Mouse (Mus musculus) liver, embryonic 14.5 days (tissue): Measurements from ENCODE around the gene Gab1. TPM values are rescaled to one million over a fixed set of nuclear protein-coding genes. Genes with fewer than 3 reads are reported as not detected.

Experiments
- ATAC-seq: fragments of 200-750 bp; cut with Nextera tagmentation; 2 replicates; pipeline ENCODE4 v1.8.0; 2017; ENCODE audit warnings: moderate number of reproducible peaks, mild to moderate bottlenecking, moderate library complexity; ENCODE audit not compliant: insufficient read depth
- DNase-seq, 3 experiments: peaks; one replicate each; pipeline ENCODE4 v3.0.0-alpha.2; 2012 to 2013; ENCODE audit warnings: low read depth in 3 of 3, low spot score in 3 of 3
- H3K27ac ChIP-seq: fragments of 300-500 bp; sonication (generic); 2 replicates; pipeline ENCODE4 v1.5.1; 2014; ENCODE audit warnings: moderate library complexity, mild to moderate bottlenecking, control low read depth, inconsistent platforms
- H3K27me3 ChIP-seq: fragments of 300-500 bp; sonication (generic); 2 replicates; pipeline ENCODE4 v1.6.1; 2014; ENCODE audit warnings: mild to moderate bottlenecking, low read length, moderate library complexity; ENCODE audit not compliant: control insufficient read depth, insufficient read depth
- H3K36me3 ChIP-seq: fragments of 300-500 bp; sonication (generic); replicated peaks from 2 replicates; pipeline ENCODE4 v1.6.1; 2014; ENCODE audit warnings: low read depth; ENCODE audit not compliant: control insufficient read depth, insufficient read depth
- H3K4me1 ChIP-seq, 2 experiments: fragments of 200-500 bp in 1 of 2; fragments of 300-500 bp in 1 of 2; sonication (generic) in 1 of 2; replicated peaks; 2 replicates each; pipeline ENCODE4 v1.6.1; 2012 to 2014; ENCODE audit warnings: antibody characterized with exemption in 1 of 2, inconsistent platforms in 1 of 2, low read length in 1 of 2; ENCODE audit not compliant: control insufficient read depth in 2 of 2, insufficient read depth in 2 of 2
- H3K4me2 ChIP-seq: fragments of 300-500 bp; sonication (generic); 2 replicates; pipeline ENCODE4 v1.6.1; 2014; ENCODE audit warnings: low read depth, mild to moderate bottlenecking, control low read depth, moderate library complexity
- H3K4me3 ChIP-seq, 2 experiments: fragments of 200-500 bp in 1 of 2; fragments of 300-500 bp in 1 of 2; sonication (generic) in 1 of 2; 2 replicates each; pipeline ENCODE4 v1.5.1; 2012 to 2014; ENCODE audit warnings: low read depth in 2 of 2, low read length in 2 of 2, mild to moderate bottlenecking in 2 of 2, control low read depth in 1 of 2, inconsistent platforms in 1 of 2, moderate library complexity in 1 of 2; ENCODE audit not compliant: insufficient read depth in 1 of 2
- H3K9ac ChIP-seq: fragments of 300-500 bp; sonication (generic); replicated peaks from 2 replicates; pipeline ENCODE4 v1.6.1; 2014; ENCODE audit warnings: mild to moderate bottlenecking, control low read depth, moderate library complexity
- H3K9me3 ChIP-seq: fragments of 300-500 bp; sonication (generic); 2 replicates; pipeline ENCODE4 v1.6.1; 2016; ENCODE audit warnings: low read length, mixed read lengths; ENCODE audit not compliant: control insufficient read depth
- CTCF ChIP-seq: IDR thresholded peaks from 2 replicates; pipeline ENCODE4 v1.5.1; 2016; ENCODE audit warnings: antibody characterized with exemption, low read depth, control low read depth
- EP300 ChIP-seq: IDR thresholded peaks from 2 replicates; pipeline ENCODE4 v1.6.1; 2016; ENCODE audit warnings: antibody characterized with exemption, low read depth
- WGBS: fragments of 180-500 bp; shearing (Covaris S2); extraction: QIAGEN DNeasy Blood & Tissue Kit; methylation state at CpG from one replicate; pipeline ENCODE4 v1.1.7; 2014; ENCODE audit not compliant: insufficient replicate concordance; 5-methylcytosine and 5-hydroxymethylcytosine counted together
- polyA plus RNA-seq, 2 experiments: library from polyadenylated mRNA; depleted of rRNA in 1 of 2; stranded (reverse) in 1 of 2; unstranded in 1 of 2; fragments of >200 nt; fragmentation: Nextera tagmentation in 1 of 2; extraction: Ambion mirVana in 1 of 2; gene quantifications; 2 replicates each; pipeline versions ENCODE4 v1.2.1 to v1.2.3; 2012 to 2014

Gene Gab1
- polyA plus RNA-seq, 2 experiments, result 7.8 to 10.3 TPM

- no peak for TF ChIP-seq EP300
- TF ChIP-seq CTCF, result no peak
- H3K4me2 ChIP-seq, result no peak overlapping the region
- H3K36me3 ChIP-seq, result peaks cover 32% of the 10 kb centered on the region
- H3K9ac ChIP-seq, result no peak overlapping the region
- DNase-seq (no peak), ATAC-seq (no peak)
- H3K9me3 ChIP-seq, result no peaks in the 10 kb centered on the region
- H3K27ac ChIP-seq, result no peak overlapping the region
- no peaks in the 10 kb centered on the region for H3K27me3 ChIP-seq
- 86% methylated on average over 4 of the region's 4 CpGs for WGBS
- H3K4me3 ChIP-seq, result no peak overlapping the region
- H3K4me1 ChIP-seq, result no peaks in the 10 kb centered on the region
Measured at GRCm38 (mm10) chr8:80783271-80783670, 97.0 kb downstream of the Gab1 start.

- TF ChIP-seq CTCF, result no peak
- TF ChIP-seq EP300, result no peak
- DNase-seq (no peak), ATAC-seq (no peak)
- no peaks in the 10 kb centered on the region for H3K9me3 ChIP-seq
- H3K27me3 ChIP-seq, result no peaks in the 10 kb centered on the region
- H3K27ac ChIP-seq, result no peak overlapping the region
- 79% methylated on average over 10 of the region's 10 CpGs for WGBS
- H3K9ac ChIP-seq, result no peak overlapping the region
- peaks cover 30% of the 10 kb centered on the region for H3K36me3 ChIP-seq
- H3K4me1 ChIP-seq, result no peaks in the 10 kb centered on the region
- H3K4me3 ChIP-seq, result no peak overlapping the region
- H3K4me2 ChIP-seq, result no peak overlapping the region
Measured at GRCm38 (mm10) chr8:80781338-80781737, 99.0 kb downstream of the Gab1 start.

GRCm38 (mm10) chr8:80780271-80780670, 100.0 kb downstream of the Gab1 start:
- Histone ChIP-seq H3K4me3 (no peak overlapping the region), H3K9ac (no peak overlapping the region), H3K9me3 (no peaks in the 10 kb centered on the region), H3K36me3 (peaks cover 30% of the 10 kb centered on the region), H3K27me3 (no peaks in the 10 kb centered on the region), H3K4me1 (no peaks in the 10 kb centered on the region), H3K4me2 (no peak overlapping the region), H3K27ac (no peak overlapping the region)
- no peak for DNase-seq
- no peak for ATAC-seq
- WGBS, result 77% methylated on average over 4 of the region's 4 CpGs
- TF ChIP-seq CTCF (no peak), EP300 (no peak)

GRCm38 (mm10) chr8:80776436-80776835, 103.9 kb downstream of the Gab1 start:
- Histone ChIP-seq H3K4me1 (no peaks in the 10 kb centered on the region), H3K27me3 (no peaks in the 10 kb centered on the region), H3K9me3 (no peaks in the 10 kb centered on the region), H3K4me3 (no peak overlapping the region), H3K9ac (no peak overlapping the region), H3K36me3 (peaks cover 39% of the 10 kb centered on the region), H3K27ac (no peak overlapping the region), H3K4me2 (no peak overlapping the region)
- ATAC-seq, result no peak
- WGBS, result 78% methylated on average over 8 of the region's 8 CpGs
- no peak for TF ChIP-seq CTCF
- TF ChIP-seq EP300, result no peak
- no peak for DNase-seq

- ATAC-seq, result no peak
Measured at GRCm38 (mm10) chr8:80772732-80773460, 107.4 kb downstream of the Gab1 start.

More at GRCm38 (mm10) chr8:80772732-80773460, 107.4 kb downstream of the Gab1 start:
- H3K4me3 ChIP-seq, result no peak overlapping the region
- no peak overlapping the region for H3K9ac ChIP-seq
- no peak for DNase-seq
- no peak for TF ChIP-seq EP300
- TF ChIP-seq CTCF, result peak; percentile 37; the same call in 1 of the 2 replicates
- no peaks in the 10 kb centered on the region for H3K27me3 ChIP-seq
- no peaks in the 10 kb centered on the region for H3K9me3 ChIP-seq
- peaks cover 58% of the 10 kb centered on the region for H3K36me3 ChIP-seq
- H3K4me1 ChIP-seq, result no peaks in the 10 kb centered on the region
- H3K27ac ChIP-seq, result no peak overlapping the region
- whole genome bisulfite sequencing, result 80% methylated on average over 4 of the region's 4 CpGs
- H3K4me2 ChIP-seq, result no peak overlapping the region
